Comparison of ENCODE assay signal across 8 mouse cellular contexts in genomic region chr1:88923791-88924581, GRCm38 (mm10).
DNase-seq lines count a peak whose midpoint lies in the region; ATAC-seq and TF ChIP-seq lines count a peak whose summit lies in the region.

No protein-coding gene starts in this region.

- DNase-seq in kidney, adult 2 months: no peak
- peak; percentile 42 for DNase-seq in brain, embryonic 18.5 days (ENCODE audit: low read depth, low spot score)
- peak; percentile 35 for DNase-seq in neural tube, embryonic 10.5 days (ENCODE audit: extremely low spot score, low spot score)
- no peak for DNase-seq in spleen, adult 18-20 months
- DNase-seq in adrenal gland, postnatal 25 days: no peak
- no peak for DNase-seq in left cerebral cortex, adult 2 months (ENCODE audit: extremely low spot score in 1 of 2, low spot score in 2 of 2)

- no peak overlapping the region for H3K4me2 ChIP-seq in kidney, embryonic 14.5 days (replicated peaks; ENCODE audit: low read depth, low read length)
- H3K4me2 ChIP-seq in hindbrain, embryonic 12.5 days (replicated peaks): no peak overlapping the region

- no peak overlapping the region for H3K4me3 ChIP-seq in kidney, embryonic 14.5 days (ENCODE audit: low read length)
- H3K4me3 ChIP-seq in kidney, adult 2 months (ENCODE audit: insufficient read depth, low read depth, low read length): no peak overlapping the region
- no peak overlapping the region for H3K4me3 ChIP-seq in hindbrain, embryonic 12.5 days
- no peak overlapping the region for H3K4me3 ChIP-seq in left cerebral cortex, adult 2 months

- ATAC-seq in kidney, embryonic 14.5 days (ENCODE audit: low FRiP score, low TSS enrichment): peak; percentile 76
- ATAC-seq in hindbrain, embryonic 12.5 days (ENCODE audit: low FRiP score): peak; percentile 97

- peaks cover 5% of the 10 kb centered on the region; the same call in 1 of the 2 replicates for H3K9me3 ChIP-seq in kidney, embryonic 14.5 days (ENCODE audit: control insufficient read depth, low read length)
- 0 out of 2 replicates have a peak, but pooled peaks cover 1% of the 10 kb centered on the region for H3K9me3 ChIP-seq in hindbrain, embryonic 12.5 days (replicated peaks)

- TF ChIP-seq CTCF in kidney, adult 2 months (conservative IDR thresholded peaks at IDR 0.05; ENCODE audit: insufficient read depth, insufficient read length, low read depth, low read length): no peak
- no peak for TF ChIP-seq CTCF in left cerebral cortex, adult 2 months (IDR thresholded peaks at IDR 0.05)

- no peak overlapping the region for H3K9ac ChIP-seq in kidney, embryonic 14.5 days (ENCODE audit: low read depth, low read length)
- no peak overlapping the region for H3K9ac ChIP-seq in hindbrain, embryonic 12.5 days

- intact Hi-C loops in left cerebral cortex, adult 2 months (cut with DNase I): no loop called here

- H3K36me3 ChIP-seq in kidney, embryonic 14.5 days (ENCODE audit: control insufficient read depth, insufficient read depth, low read length): no peaks in the 10 kb centered on the region
- H3K36me3 ChIP-seq in kidney, adult 2 months (ENCODE audit: control insufficient read depth, insufficient read depth, low read length): no peaks in the 10 kb centered on the region
- no peaks in the 10 kb centered on the region for H3K36me3 ChIP-seq in hindbrain, embryonic 12.5 days

- H3K27me3 ChIP-seq in kidney, embryonic 14.5 days (ENCODE audit: control insufficient read depth, insufficient read depth, low read length): no peaks in the 10 kb centered on the region
- H3K27me3 ChIP-seq in kidney, adult 2 months (replicated peaks; ENCODE audit: control insufficient read depth, insufficient read depth, low read length): no peaks in the 10 kb centered on the region
- H3K27me3 ChIP-seq in hindbrain, embryonic 12.5 days: no peaks in the 10 kb centered on the region

- 0 out of 2 replicates have a peak overlapping the region, but pooled peaks have one; percentile 32 for H3K27ac ChIP-seq in kidney, embryonic 14.5 days (ENCODE audit: low read depth, low read length)
- H3K27ac ChIP-seq in kidney, adult 2 months (ENCODE audit: insufficient read depth, low read depth, low read length): no peak overlapping the region
- peak overlapping the region; percentile 75 for H3K27ac ChIP-seq in hindbrain, embryonic 12.5 days
- no peak overlapping the region for H3K27ac ChIP-seq in left cerebral cortex, adult 2 months

- no peak for TF ChIP-seq POLR2A in kidney, adult 2 months (IDR thresholded peaks at IDR 0.05; ENCODE audit: low read depth, low read length)

- WGBS in kidney, embryonic 14.5 days: 44% methylated on average over 7 of the region's 7 CpGs
- WGBS in kidney, adult 2 months: 66% methylated on average over 7 of the region's 7 CpGs
- 54% methylated on average over 7 of the region's 7 CpGs for WGBS in hindbrain, embryonic 12.5 days

- peaks cover 8% of the 10 kb centered on the region; the same call in 1 of the 2 replicates for H3K4me1 ChIP-seq in kidney, embryonic 14.5 days (ENCODE audit: control insufficient read depth, insufficient read depth, low read length)
- no peaks in the 10 kb centered on the region for H3K4me1 ChIP-seq in kidney, adult 2 months (ENCODE audit: control insufficient read depth, insufficient read depth, low read length)
- peaks cover 10% of the 10 kb centered on the region for H3K4me1 ChIP-seq in hindbrain, embryonic 12.5 days

Comparison
In these comparisons a context has a peak if more than half of its experiments do, and no peak if none do; other contexts are left out.
1. H3K27ac ChIP-seq: peak in kidney, embryonic 14.5 days (single experiment) and hindbrain, embryonic 12.5 days (single experiment); none in kidney, adult 2 months (single experiment) and left cerebral cortex, adult 2 months (single experiment).
2. DNase-seq: peak in brain, embryonic 18.5 days (single experiment) and neural tube, embryonic 10.5 days (single experiment); none in kidney, adult 2 months (single experiment), spleen, adult 18-20 months (0 of 2), adrenal gland, postnatal 25 days (single experiment) and left cerebral cortex, adult 2 months (0 of 2).